Mouse (Mus musculus) MEL (cell line): ENCODE data around the gene Snrpd2. TPM values are rescaled to one million over a fixed set of nuclear protein-coding genes. Genes with fewer than 3 reads are reported as not detected.

ENCODE experiments used
- DNase-seq: peaks from one replicate; pipeline ENCODE4 v3.0.0; 2011; ENCODE audit warnings: low read depth, low spot score
- H3K27ac ChIP-seq: 2 replicates; pipeline ENCODE4 v1.5.1; 2012; ENCODE audit warnings: low read depth, mild to moderate bottlenecking, control low read depth, low read length, moderate library complexity; ENCODE audit not compliant: control insufficient read depth
- H3K27me3 ChIP-seq, 2 experiments: fragments of 150-350 bp in 1 of 2; sonication (generic) in 1 of 2; 2 replicates each; pipeline ENCODE4 v1.6.1; 2012; ENCODE audit warnings: low read length in 2 of 2, mild to moderate bottlenecking in 2 of 2, improper control_type of control experiment in 1 of 2, moderate library complexity in 1 of 2; ENCODE audit not compliant: insufficient read depth in 2 of 2, control insufficient read depth in 1 of 2
- H3K36me3 ChIP-seq, 2 experiments: 2 replicates each; pipeline ENCODE4 v1.6.1; 2012 to 2014; ENCODE audit warnings: low read length in 2 of 2, improper control_type of control experiment in 1 of 2, inconsistent platforms in 1 of 2, mild to moderate bottlenecking in 1 of 2; ENCODE audit not compliant: insufficient read depth in 2 of 2, control insufficient read depth in 1 of 2
- H3K4me1 ChIP-seq, 2 experiments: fragments of 150-350 bp in 1 of 2; sonication (generic) in 1 of 2; 2 replicates each; pipeline ENCODE4 v1.6.1; 2012; ENCODE audit warnings: low read length in 2 of 2, improper control_type of control experiment in 1 of 2, mild to moderate bottlenecking in 1 of 2; ENCODE audit not compliant: insufficient read depth in 2 of 2, control insufficient read depth in 1 of 2
- H3K4me3 ChIP-seq, 2 experiments: fragments of 150-350 bp in 1 of 2; sonication (generic) in 1 of 2; 2 replicates each; pipeline ENCODE4 v1.5.1; 2012; ENCODE audit warnings: low read depth in 2 of 2, low read length in 2 of 2, mild to moderate bottlenecking in 2 of 2, moderate library complexity in 2 of 2, control low read depth in 1 of 2, improper control_type of control experiment in 1 of 2; ENCODE audit not compliant: control insufficient read depth in 1 of 2, insufficient read depth in 1 of 2
- H3K79me2 ChIP-seq: 2 replicates; pipeline ENCODE4 v1.6.1; 2012; ENCODE audit warnings: mild to moderate bottlenecking, low read length, moderate library complexity; ENCODE audit not compliant: control insufficient read depth, poor library complexity, insufficient read depth
- H3K9ac ChIP-seq: 2 replicates; pipeline ENCODE4 v1.6.1; 2012; ENCODE audit warnings: low read depth, mild to moderate bottlenecking, control low read depth, low read length, moderate library complexity; ENCODE audit not compliant: control insufficient read depth, poor library complexity, severe bottlenecking
- H3K9me3 ChIP-seq: fragments of 150-350 bp; sonication (generic); replicated peaks from 2 replicates; pipeline ENCODE4 v1.6.1; 2012; ENCODE audit warnings: mild to moderate bottlenecking, low read length, improper control_type of control experiment, moderate library complexity; ENCODE audit not compliant: insufficient read depth
- CHD1 ChIP-seq: IDR thresholded peaks from 2 replicates; pipeline ENCODE4 v1.6.1; 2012; ENCODE audit warnings: low read depth, mild to moderate bottlenecking, inconsistent platforms, low read length, improper control_type of control experiment
- CHD2 ChIP-seq: IDR thresholded peaks from 2 replicates; pipeline ENCODE4 v1.6.1; 2011; ENCODE audit warnings: low read length, improper control_type of control experiment
- CTCF ChIP-seq, 3 experiments: IDR thresholded peaks in 2 of 3; conservative IDR thresholded peaks in 1 of 3; 2 replicates each; pipeline ENCODE4 v1.5.1; 2011 to 2012; ENCODE audit warnings: low read length in 3 of 3, low read depth in 2 of 3, mild to moderate bottlenecking in 2 of 3, improper control_type of control experiment in 1 of 3, inconsistent platforms in 1 of 3, mixed read lengths in 1 of 3, moderate library complexity in 1 of 3; ENCODE audit not compliant: control insufficient read depth in 1 of 3, insufficient read depth in 1 of 3, poor library complexity in 1 of 3, severe bottlenecking in 1 of 3
- ELF1 ChIP-seq: IDR thresholded peaks from 2 replicates; pipeline ENCODE4 v1.6.1; 2014; ENCODE audit warnings: low read depth, mild to moderate bottlenecking, inconsistent platforms, low read length, improper control_type of control experiment, moderate library complexity
- EP300 ChIP-seq, 2 experiments: IDR thresholded peaks; 2 replicates each; pipeline ENCODE4 v1.6.1; 2011; ENCODE audit warnings: improper control_type of control experiment in 2 of 2, low read length in 2 of 2, low read depth in 1 of 2, mild to moderate bottlenecking in 1 of 2
- JUND ChIP-seq: IDR thresholded peaks from 2 replicates; pipeline ENCODE4 v1.6.1; 2011; ENCODE audit warnings: low read depth, mild to moderate bottlenecking, improper control_type of control experiment, low read length
- MAFK ChIP-seq: IDR thresholded peaks from 2 replicates; pipeline ENCODE4 v1.6.1; 2011; ENCODE audit warnings: low read depth, mild to moderate bottlenecking, low read length, improper control_type of control experiment, borderline replicate concordance
- MAZ ChIP-seq: IDR thresholded peaks from 2 replicates; pipeline ENCODE4 v1.6.1; 2012; ENCODE audit warnings: low read depth, mild to moderate bottlenecking, inconsistent platforms, low read length, improper control_type of control experiment
- NRF1 ChIP-seq: IDR thresholded peaks from 2 replicates; pipeline ENCODE4 v1.6.1; 2014; ENCODE audit warnings: low read depth, mild to moderate bottlenecking, inconsistent platforms, low read length, improper control_type of control experiment, moderate library complexity; ENCODE audit not compliant: poor library complexity, insufficient read depth, severe bottlenecking
- POLR2A ChIP-seq, 2 experiments: IDR thresholded peaks; 2 replicates each; pipeline ENCODE4 v1.6.1; 2011 to 2012; ENCODE audit warnings: low read length in 2 of 2, mild to moderate bottlenecking in 2 of 2, control low read depth in 1 of 2, improper control_type of control experiment in 1 of 2, low read depth in 1 of 2, moderate library complexity in 1 of 2; ENCODE audit not compliant: control insufficient read depth in 1 of 2, insufficient read depth in 1 of 2, poor library complexity in 1 of 2
- RAD21 ChIP-seq: IDR thresholded peaks from 2 replicates; pipeline ENCODE4 v1.6.1; 2011; ENCODE audit warnings: mild to moderate bottlenecking, low read depth, low read length, improper control_type of control experiment
- RCOR1 ChIP-seq: IDR thresholded peaks from 2 replicates; pipeline ENCODE4 v1.6.1; 2012; ENCODE audit warnings: low read depth, mild to moderate bottlenecking, inconsistent platforms, low read length, improper control_type of control experiment
- SMC3 ChIP-seq: IDR thresholded peaks from 2 replicates; pipeline ENCODE4 v1.6.1; 2011; ENCODE audit warnings: low read depth, low read length, improper control_type of control experiment
- TAL1 ChIP-seq: IDR thresholded peaks from 2 replicates; pipeline ENCODE4 v1.6.1; 2012; ENCODE audit warnings: mild to moderate bottlenecking, inconsistent platforms, low read length, moderate library complexity, mixed read lengths
- TBP ChIP-seq: IDR thresholded peaks from 2 replicates; pipeline ENCODE4 v1.8.0; 2011; ENCODE audit warnings: low read depth, low read length, improper control_type of control experiment
- TCF12 ChIP-seq: IDR thresholded peaks from 2 replicates; pipeline ENCODE4 v1.6.1; 2014; ENCODE audit warnings: low read depth, mild to moderate bottlenecking, inconsistent platforms, low read length, improper control_type of control experiment, moderate library complexity
- UBTF ChIP-seq: IDR thresholded peaks from 2 replicates; pipeline ENCODE4 v1.6.1; 2012; ENCODE audit warnings: low read depth, mild to moderate bottlenecking, inconsistent platforms, low read length, improper control_type of control experiment, moderate library complexity, borderline replicate concordance; ENCODE audit not compliant: insufficient read depth
- USF2 ChIP-seq, 2 experiments: IDR thresholded peaks; 2 replicates each; pipeline ENCODE4 v1.6.1; 2011 to 2012; ENCODE audit warnings: improper control_type of control experiment in 2 of 2, low read length in 2 of 2, borderline replicate concordance in 1 of 2, inconsistent platforms in 1 of 2, low read depth in 1 of 2, mild to moderate bottlenecking in 1 of 2; ENCODE audit not compliant: insufficient read depth in 1 of 2
- ZC3H11A ChIP-seq: IDR thresholded peaks from 2 replicates; pipeline ENCODE4 v1.6.1; 2012; ENCODE audit warnings: low read depth, mild to moderate bottlenecking, inconsistent platforms, low read length, improper control_type of control experiment
- ZMIZ1 ChIP-seq: IDR thresholded peaks from 2 replicates; pipeline ENCODE4 v1.6.1; 2012; ENCODE audit warnings: low read depth, mild to moderate bottlenecking, inconsistent platforms, low read length, improper control_type of control experiment, moderate library complexity
- polyA plus RNA-seq, 2 experiments: library from polyadenylated mRNA; stranded (reverse) in 1 of 2; unstranded in 1 of 2; fragments of >175 nt in 1 of 2; fragments of >200 nt in 1 of 2; gene quantifications; 2 replicates each; pipeline versions ENCODE4 v1.2.1 to v1.2.4; 2012; ENCODE audit warnings: low replicate concordance in 2 of 2, low read depth in 1 of 2; ENCODE audit not compliant: insufficient read length in 2 of 2, insufficient read depth in 1 of 2, missing spikeins in 1 of 2
- total RNA-seq: library from RNA; depleted of rRNA; stranded (reverse); fragments of 300-350 nt; gene quantifications from 2 replicates; pipeline ENCODE4 v1.2.3, GENCODE M21; 2012

The Snrpd2 gene
- total and polyA plus RNA-seq, 3 experiments, result 234 to 345 TPM; not detected in 1

DNA sequence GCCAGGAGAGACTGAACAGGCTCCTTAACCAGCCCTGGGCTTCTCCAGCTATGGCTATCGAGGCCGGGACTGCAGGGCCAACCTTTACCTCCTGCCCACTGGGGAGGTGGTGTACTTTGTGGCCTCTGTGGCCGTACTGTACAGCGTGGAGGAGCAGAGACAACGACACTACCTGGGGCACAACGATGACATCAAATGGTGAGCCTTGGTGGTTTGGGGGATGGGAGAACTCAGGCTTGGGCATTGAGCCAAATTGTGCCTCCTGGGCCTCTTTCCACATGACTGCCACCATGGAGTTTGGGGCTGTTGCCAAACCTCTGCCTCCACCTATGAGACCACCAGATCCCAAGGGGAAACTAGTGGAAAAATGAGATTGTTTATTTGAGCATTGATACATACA, 35.2 kb downstream of the Snrpd2 start:
- Histone ChIP-seq H3K36me3 (peaks cover 0 to 4% of the 10 kb centered on the region in 2 experiments; a peak in 3 of 4 replicates), H3K9me3 (no peaks in the 10 kb centered on the region), H3K4me3 (no peak overlapping the region), H3K9ac (no peak overlapping the region), H3K79me2 (no peaks in the 10 kb centered on the region), H3K4me1 (peaks cover 8 to 19% of the 10 kb centered on the region in 2 experiments), H3K27me3 (no peaks in the 10 kb centered on the region), H3K27ac (no peak overlapping the region)
- DNase-seq, result no peak
- no peak for TF ChIP-seq TAL1
- TF ChIP-seq POLR2A (IDR thresholded peaks at IDR 0.05; ENCODE audit: control insufficient read depth in 1 of 2, insufficient read depth in 1 of 2, low read depth in 1 of 2, low read length in 2 of 2, poor library complexity in 1 of 2), result no peak
- no peak for TF ChIP-seq EP300 (IDR thresholded peaks at IDR 0.05; ENCODE audit: low read depth in 1 of 2, low read length in 2 of 2)
- no peak for TF ChIP-seq CHD2
- TF ChIP-seq ELF1, result no peak
- no peak for TF ChIP-seq JUND
- no peak for TF ChIP-seq CHD1
- no peak for TF ChIP-seq RAD21
- no peak for TF ChIP-seq ZMIZ1
- no peak for TF ChIP-seq USF2 (IDR thresholded peaks at IDR 0.05; ENCODE audit: borderline replicate concordance in 1 of 2, insufficient read depth in 1 of 2, low read depth in 1 of 2, low read length in 2 of 2)
- no peak for TF ChIP-seq UBTF
- no peak for TF ChIP-seq NRF1
- no peak for TF ChIP-seq TBP
- no peak for TF ChIP-seq RCOR1
- TF ChIP-seq MAZ, result no peak
- no peak for TF ChIP-seq TCF12

DNA sequence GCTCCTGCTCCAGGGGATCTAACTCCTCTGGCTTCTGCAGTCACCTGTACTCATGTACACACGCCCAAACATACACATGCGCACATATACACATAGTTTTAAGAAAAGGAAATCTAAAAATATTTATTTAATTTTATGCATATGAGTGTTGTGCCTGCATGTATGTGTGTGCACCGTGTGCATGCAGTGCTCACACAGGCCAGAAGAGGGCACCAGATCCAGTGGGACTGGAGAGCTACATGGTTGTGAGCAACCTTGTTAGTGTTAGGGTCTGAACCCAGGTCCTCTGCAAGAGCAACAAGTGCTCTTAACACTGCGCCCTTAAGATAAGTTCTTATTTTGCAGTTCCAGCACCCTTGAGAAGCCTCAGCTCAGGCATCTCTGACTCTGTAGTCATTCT, 45.2 kb downstream of the Snrpd2 start:
- Histone ChIP-seq H3K36me3 (peaks cover 0 to 2% of the 10 kb centered on the region in 2 experiments; a peak in 1 of 4 replicates), H3K27me3 (no peaks in the 10 kb centered on the region), H3K4me1 (peaks cover 0 to 5% of the 10 kb centered on the region in 2 experiments; a peak in 2 of 4 replicates), H3K9me3 (no peaks in the 10 kb centered on the region), H3K79me2 (no peaks in the 10 kb centered on the region), H3K9ac (no peak overlapping the region), H3K27ac (no peak overlapping the region), H3K4me3 (no peak overlapping the region)
- no peak for TF ChIP-seq ZC3H11A
- TF ChIP-seq SMC3, result 0 out of 2 replicates have a peak, but pooled peaks have one; percentile 24
- no peak for TF ChIP-seq JUND
- peak; percentile 44 to 65 (median 48) for TF ChIP-seq CTCF (IDR thresholded peaks at IDR 0.05 in 2 of 3, conservative IDR thresholded peaks at IDR 0.05 in 1 of 3; ENCODE audit: control insufficient read depth in 1 of 3, insufficient read depth in 1 of 3, low read depth in 2 of 3, low read length in 3 of 3, poor library complexity in 1 of 3, severe bottlenecking in 1 of 3)
- TF ChIP-seq MAFK, result no peak
- peak; percentile 57 for DNase-seq
